Mouse (Mus musculus) lung, adult 2 months (tissue): ENCODE measurements at regions not wholly inside any gene's neighbourhood (a gene's known extent, or its start where the extent isn't known, plus 50 kb on each side); places are given as distances from the start of the nearest gene placed in this dataset.

ENCODE experiments used
- CTCF ChIP-seq: fragments of 200-500 bp; IDR thresholded peaks from 2 replicates; pipeline ENCODE4 v1.5.1; 2011; ENCODE audit warnings: mild to moderate bottlenecking, low read length, control low read depth; ENCODE audit not compliant: insufficient read depth
- POLR2A ChIP-seq: fragments of 200-500 bp; IDR thresholded peaks from 2 replicates; pipeline ENCODE4 v1.6.1; 2011; ENCODE audit warnings: low read depth, mild to moderate bottlenecking, control low read depth, low read length, borderline replicate concordance; ENCODE audit errors: extremely low read depth

GRCm38 (mm10) chr5:119315149-119315548 lies 355.3 kb upstream of the Tbx3 start:
- TF ChIP-seq POLR2A (no peak), CTCF (no peak)
